Mouse (Mus musculus): ENCODE data around the gene Acta1. TPM values are rescaled to one million over a fixed set of nuclear protein-coding genes. Genes with fewer than 3 reads are reported as not detected.
A peak's percentile ranks its signal among the peaks of the same experiment; 100 is the strongest.

The Acta1 gene
- polyA plus RNA-seq (2017; shearing (Covaris generic)): under 1 TPM in 1 of 2 experiments, not detected in 1; 0.48 TPM

DNA sequence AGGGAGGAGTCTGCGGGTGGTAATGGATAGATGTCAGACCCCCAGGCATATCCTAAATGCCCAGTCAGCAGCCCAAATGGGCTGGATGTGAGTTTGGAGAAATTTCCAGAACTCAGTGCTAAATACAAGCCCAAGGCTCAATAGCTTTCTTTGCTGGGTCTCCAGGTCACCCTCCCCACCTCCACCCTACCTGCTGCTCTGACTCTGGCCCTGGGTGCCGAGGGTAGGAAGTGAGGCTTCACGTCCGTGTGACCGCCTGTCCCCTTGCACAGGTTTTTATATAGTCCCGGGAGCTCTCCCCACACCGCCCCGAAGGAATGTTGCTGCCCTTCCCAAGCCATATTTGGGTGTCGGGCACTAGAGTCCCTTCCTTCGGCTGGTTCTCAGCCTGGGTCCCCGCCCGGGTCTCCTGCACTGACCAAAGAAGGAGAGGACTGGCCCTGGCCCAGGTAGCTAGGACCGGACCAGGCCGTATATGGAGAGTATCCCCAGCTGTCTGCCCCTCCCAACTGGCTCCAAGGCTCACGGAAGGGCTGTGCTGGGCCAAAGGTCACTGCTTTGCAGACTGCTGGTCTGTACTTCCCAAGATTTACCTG is at the start of gene Acta1:
TSS of gene Acta1 (minus strand) at position 250 of the 596 bp plus-strand sequence.
- ATAC-seq: no peak

DNA sequence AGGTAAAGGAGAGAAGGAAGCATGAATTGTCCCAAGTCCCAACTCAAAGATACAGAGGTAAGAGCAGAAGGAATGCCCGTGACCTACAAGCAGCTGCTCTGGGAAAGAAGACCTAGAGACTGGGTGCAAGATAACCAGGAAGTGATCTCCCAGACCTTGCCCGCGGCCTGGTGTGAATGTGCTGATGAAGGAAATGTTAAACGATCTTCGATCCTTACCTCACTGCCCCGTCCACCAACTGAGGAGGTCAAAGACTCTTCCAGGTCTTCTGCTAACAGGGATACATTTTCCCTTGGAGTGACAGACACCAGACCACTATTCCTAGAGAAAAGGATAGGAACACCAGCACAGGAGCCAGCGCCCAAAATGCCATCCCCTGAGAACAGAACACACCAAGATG is 34.5 kb upstream of the Acta1 start:
- ATAC-seq: no peak

DNA sequence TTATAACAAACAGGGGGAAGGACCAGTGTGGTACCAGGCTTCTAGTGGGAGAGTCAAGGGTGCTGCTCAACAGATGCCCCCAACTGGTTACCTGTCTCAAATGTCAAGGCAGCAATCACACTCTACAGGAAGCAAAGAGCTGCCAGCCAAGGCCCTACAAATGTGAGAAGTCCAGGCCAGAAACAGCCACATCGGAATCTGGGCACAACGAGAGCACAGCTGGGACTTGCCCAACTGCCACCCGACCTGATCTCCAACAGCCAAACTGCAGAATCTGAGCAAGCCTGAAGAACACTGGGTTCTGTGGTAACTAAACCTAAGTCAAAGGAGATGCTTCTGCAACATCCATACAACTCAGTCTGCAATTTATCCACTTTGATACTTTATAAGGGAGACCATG is 31.1 kb upstream of the Acta1 start:
- ATAC-seq: no peak

DNA sequence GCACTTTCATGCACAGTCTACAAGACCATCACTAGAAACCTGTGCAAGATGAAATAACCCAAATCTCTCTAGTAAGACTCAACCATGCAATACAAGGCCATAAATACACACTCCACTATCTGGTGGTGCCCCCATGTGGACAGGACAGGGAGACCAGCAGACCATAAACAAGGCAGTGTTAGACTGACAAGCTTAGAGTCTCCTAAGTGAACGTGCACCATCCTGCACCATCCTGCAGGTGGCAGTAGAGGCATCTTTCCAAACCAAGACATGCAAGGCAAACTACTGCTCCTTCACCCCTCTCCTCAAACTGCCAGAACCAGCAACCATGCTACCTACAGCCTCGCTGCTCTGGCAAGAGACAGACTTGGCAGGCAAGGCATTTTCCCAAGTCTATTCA is 30.2 kb upstream of the Acta1 start:
- peak; percentile 93 for ATAC-seq

DNA sequence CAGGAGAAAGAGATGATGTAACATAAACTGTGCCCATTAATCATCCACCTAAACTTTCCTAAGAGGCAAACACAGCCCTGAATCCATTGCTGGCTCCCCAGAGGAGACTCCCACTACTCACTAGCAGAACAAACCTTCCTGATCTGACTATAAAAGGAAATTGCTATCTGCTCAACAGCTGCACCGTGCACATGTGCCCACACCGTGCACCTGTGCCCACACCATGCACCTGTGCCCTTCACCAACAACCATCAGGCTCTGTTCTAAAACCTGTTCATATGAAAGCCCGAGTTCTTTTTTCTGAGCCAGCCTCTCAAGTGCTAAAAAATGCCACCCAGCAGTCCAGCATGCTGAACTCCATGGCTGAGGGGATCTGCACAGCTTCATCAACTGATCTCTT is 20.1 kb upstream of the Acta1 start:
- ATAC-seq: no peak

DNA sequence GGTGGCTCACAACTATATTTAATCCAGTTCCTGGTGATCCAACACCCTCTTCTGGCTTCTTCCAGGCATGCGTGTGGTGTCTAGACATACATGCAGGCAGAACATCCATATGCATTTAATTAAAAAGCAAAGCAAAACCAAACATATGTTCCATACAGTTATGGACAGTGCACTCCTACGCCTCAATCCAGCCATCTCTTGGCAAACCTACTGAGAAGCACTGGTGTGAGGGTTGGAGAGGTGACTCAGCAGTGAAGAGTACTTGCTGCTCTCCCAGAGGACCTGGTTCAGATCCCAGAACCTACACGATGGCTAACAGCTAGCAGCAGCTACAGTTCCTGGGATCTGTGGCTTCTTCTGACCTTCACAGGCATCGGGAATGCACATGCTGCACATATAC is 17.7 kb upstream of the Acta1 start:
- ATAC-seq: no peak

DNA sequence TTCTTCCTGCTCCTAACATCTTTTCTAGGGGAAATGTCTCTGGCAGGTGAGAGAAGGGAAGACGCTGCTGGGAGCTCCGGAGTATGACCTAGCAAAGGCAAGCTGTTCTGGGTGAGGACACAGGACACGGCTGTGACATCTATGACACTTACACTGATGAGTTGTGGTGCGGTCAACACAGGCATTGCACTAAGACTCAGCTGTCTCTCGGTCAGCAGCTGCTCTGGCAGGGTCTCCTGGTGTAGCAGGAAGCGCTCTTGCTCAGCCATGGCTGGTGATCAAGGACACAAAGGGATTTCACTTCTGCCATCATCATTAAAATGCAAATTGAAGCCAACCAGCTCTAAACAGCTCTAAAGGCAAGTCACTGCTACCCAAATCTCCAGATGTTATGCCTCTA is 13.1 kb upstream of the Acta1 start:
- no peak for ATAC-seq

DNA sequence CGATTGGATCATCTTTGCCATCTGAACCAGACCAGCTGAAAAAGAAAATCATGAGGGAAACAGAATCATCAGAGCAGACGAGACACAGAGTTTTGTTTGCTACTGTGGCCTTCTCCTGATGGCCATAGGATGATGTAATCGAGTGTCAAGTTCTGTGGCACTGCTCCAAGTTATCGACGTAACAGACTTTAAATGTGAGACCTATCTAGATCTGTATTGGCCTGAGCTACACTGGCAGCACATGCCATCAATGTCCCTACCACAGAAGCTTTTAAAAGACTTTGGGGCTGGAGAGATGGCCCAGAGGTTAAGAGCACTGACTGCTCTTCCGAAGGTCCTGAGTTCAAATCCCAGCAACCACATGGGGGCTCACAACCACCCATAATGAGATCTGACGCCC is 8.1 kb upstream of the Acta1 start:
- ATAC-seq: no peak

DNA sequence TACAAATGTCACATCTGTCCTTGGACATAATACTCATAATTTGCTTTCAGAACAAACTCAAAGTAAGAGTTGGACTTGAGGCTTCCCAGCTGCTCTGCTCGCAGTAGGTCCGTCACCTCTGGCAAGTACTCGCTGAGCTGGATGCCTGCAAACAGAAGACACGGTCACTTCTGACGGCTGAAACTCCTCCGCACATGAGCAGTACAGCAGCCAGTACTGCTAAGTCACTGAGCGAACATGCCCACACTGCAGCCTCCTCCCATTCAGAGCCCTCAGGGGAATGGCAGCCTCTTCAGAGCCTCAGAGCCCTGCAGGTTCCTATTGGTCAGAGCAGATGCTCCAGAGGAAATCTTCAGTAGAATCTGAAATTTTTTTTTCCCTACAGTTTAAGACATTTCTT is 4.8 kb upstream of the Acta1 start:
- no peak for ATAC-seq

DNA sequence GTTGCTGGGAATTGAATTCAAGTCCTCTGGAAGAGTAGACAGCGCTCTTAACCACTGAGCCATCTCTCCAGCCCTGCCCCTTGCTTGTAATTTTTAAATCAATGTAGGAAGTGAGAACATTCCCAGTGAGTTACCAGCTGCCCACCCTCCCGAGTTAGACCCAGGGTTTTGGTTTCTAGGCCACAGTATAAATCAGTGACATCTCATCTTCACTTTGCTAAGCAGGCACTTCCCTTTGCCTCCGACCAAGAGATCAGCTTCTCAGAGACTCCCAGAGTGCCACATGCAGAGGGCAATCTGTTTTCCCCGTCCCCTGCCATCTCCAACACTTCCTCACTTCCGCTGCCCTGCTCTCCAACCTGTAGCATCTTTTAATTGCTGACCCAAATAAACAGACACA is 4.0 kb upstream of the Acta1 start:
- no peak for ATAC-seq

DNA sequence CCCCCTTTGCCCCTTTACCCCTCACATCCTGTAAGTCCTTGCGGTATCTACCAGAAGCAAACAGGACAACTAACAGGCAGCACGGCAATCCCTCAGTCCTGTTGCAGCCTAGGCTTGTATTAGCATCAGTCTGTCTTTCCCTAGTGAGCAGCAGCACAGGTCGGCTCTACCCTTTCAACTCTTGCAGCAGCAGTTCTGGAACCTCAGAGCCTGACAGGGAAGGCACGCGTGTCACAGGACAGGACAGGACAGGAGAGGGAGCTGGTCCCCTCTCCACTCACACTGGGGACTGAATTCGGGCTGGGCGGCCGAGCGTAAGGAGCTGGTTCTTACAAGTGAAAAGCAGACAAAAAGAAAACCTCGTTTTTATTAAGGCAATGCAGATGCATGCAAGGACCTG is 2.2 kb upstream of the Acta1 start:
- ATAC-seq: no peak

DNA sequence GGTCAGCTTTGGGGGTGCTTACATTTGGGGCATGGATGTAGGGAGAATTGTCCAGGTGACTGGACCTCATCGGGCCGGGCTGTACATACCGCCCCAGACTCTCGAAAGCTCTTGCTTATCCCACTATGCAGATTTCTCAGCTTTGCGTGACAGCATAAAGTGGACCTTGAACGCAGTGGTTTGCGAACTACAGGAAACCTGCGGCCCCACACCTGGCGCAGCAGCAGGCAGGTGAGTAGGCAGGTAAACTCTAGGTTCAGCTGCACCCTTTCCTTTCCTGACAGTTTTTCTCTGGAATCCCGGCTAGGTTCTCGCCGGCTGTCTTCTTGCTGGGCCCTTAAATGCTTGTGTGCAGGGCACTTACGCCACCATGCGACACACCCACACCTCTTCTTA is 1.8 kb upstream of the Acta1 start:
- no peak for ATAC-seq

DNA sequence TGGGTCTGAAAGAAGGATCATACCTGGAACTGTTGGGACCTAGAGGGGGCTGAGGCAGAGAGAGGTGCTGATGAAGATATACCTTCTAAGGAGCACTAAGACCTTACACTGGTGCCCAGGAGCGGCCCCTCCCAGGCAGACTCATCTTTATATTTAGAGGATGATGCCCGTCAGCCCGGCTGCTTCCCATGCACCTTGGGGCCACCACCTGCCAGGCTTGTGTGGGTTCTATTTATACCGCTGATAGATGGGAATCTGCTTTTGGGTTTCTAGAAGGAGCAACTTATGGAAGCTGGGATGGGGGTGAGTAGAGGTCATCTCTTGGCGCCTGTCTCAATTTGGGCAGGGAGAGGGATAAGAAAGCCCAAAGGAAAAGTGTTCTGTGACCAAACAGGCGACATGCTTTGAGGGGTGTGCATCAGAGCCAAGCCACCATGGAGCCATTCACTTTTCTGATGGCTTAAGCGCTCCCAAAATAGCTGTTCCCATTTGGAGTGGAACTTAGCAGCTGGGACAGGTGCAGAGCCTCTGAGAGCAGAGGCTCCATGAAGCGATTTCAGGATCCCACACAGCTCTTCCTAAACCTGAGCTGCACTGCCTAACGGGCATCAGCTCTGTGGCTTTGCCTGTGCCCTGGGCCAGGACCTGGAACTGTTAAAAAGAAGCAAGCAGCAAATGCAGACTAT is 1.3 kb upstream of the Acta1 start:
- ATAC-seq: no peak

DNA sequence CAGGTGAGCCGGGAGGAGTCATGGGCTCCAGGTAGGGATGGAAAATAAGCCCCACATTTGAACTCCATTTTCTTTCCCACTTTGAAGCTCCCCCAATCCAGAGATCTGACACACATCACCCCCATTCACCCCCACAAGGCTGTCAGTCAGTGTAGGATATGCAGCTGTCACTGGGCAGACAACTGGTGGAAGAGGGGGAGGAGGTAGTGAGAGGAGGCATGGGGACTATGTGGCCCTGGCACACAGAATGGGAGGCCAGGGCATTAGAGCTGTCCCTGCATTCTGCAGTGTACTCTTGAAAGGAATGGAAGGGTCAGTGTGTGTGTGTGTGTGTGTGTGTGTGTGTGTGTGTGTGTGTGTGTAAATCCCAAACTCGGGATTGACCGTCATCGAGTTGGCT is 679 bp upstream of the Acta1 start:
- ATAC-seq: no peak

DNA sequence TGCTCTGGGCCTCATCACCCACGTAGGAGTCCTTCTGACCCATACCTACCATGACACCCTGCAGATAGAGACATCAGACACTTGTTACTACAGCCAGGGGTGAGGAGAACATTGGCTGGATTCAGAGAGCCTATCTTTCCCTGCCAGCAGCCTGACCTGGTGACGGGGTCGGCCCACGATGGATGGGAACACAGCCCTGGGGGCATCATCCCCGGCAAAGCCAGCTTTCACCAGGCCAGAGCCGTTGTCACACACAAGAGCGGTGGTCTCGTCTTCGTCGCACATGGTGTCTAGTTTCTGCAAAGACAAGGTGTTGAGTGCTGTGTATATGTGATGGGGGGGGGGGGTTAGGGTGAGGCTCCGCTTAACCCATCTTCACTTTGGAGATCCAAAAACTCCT is 1.1 kb downstream of the Acta1 start:
- no peak for ATAC-seq

DNA sequence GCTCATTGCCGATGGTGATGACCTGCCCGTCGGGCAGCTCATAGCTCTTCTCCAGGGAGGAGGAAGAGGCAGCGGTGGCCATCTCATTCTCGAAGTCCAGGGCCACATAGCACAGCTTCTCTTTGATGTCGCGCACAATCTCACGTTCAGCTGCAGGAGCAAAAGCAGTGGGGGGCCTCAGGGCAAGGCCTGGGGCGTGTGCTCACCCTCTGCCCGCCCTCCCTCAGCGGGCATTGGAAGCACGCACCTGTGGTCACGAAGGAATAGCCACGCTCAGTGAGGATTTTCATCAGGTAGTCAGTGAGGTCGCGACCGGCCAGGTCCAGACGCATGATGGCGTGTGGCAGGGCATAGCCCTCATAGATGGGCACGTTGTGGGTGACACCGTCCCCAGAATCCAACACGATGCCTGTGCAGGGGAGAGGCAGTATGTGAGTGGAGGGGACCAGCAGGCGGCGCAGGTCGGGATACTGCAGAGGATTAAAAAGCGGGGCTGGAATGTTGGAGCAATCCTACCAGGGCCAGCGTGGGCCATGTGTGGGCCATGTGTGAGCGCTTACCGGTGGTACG is 1.9 kb downstream of the Acta1 start:
- ATAC-seq: no peak

DNA sequence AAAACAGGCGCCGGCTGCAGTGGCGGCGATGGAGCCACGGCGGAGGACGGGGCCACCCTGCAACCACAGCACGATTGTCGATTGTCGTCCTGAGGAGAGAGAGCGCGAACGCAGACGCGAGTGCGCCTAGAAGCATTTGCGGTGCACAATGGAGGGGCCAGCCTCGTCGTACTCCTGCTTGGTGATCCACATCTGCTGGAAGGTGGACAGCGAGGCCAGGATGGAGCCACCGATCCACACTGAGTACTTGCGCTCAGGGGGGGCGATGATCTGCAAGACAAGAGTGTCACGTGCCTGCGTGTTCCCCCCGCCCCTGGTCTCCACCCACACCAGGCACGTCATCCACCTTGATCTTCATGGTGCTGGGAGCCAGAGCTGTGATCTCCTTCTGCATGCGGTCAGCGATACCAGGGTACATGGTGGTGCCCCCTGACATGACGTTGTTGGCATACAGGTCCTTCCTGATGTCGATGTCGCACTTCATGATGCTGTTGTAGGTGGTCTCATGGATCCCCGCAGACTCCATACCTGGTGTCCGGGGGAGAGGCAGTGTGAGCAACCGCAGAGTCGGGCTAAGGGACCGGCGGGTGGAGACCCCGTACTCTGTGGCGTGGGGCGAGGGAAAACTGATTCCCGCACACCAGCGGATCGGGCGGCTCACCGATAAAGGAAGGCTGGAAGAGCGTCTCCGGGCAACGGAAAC is 2.5 kb downstream of the Acta1 start:
- ATAC-seq: no peak

DNA sequence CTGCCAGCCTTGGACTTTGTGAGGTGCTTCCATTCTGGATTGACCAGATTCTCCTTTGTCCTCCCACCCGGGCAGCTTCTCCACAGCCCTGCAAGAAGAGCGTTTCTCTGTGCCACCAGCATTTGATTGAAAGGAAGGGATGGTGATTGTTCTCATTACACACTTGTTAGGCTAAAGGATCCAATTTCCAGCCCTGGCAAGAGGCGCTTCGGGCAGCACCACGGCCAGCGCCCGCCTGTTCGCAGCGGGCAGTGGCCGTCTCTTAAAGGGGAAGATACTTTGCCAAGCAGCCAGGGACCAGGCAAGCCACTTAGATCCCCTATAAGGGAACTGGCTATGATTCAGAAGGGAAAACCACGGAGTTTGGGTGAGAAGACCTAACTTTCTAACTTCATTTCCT is 3.3 kb downstream of the Acta1 start:
- ATAC-seq: no peak

DNA sequence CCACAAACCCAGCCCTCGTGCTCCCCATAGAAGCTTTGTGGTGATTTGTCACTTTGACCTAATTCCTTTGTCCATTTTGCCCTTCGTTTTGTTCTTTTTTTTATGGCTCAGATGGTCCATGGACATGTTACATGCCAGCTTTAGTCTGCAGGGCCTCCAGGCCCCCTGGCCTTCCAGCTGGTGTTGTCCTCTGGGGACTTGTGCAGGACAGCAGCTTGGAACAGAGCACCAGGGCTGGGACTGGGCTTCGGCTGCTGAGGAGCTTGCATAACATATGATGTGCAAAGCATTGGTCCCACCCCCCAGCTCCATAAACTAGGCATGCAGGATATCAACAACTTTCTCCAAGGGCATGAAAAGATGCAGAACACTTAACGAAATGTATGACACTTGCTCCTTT is 4.8 kb downstream of the Acta1 start:
- ATAC-seq: no peak

DNA sequence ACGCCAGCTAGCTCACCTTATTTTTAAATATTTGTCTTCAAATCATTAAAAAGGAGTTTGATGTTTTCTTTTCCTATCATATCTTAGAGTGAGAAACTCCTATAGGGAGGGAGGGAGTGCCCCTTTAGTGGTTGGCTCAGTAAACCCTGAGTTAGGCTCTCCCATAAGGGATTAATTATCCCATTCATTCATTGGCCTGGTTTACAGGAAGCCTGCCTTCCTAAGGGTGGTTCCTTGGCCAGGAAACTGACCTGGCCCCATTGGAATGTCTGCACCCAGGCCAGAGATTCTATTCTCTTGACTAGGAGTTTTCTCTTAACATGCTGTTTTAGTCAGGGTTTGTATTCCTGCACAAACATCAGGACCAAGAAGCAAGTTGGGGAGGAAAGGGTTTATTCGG is 6.6 kb downstream of the Acta1 start:
- ATAC-seq: no peak

DNA sequence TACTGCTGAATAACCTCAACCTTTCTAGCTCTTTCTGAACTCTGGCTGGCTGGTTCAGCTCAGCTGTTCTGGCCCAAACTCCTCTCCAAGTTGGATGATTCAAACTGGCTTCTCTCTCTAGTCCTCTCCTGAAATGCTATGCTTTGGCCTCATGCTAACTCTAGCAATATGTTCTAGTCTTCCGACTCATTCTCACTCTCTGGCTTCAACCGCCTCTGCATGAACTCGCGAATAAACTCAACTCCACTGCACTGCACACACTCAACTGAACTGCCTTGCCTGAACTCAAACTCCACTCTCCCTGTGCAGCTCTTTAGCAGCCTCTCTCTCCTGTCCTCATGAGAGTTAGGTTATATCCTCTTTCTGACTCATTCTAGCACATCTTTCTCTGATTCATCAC is 7.4 kb downstream of the Acta1 start:
- ATAC-seq: no peak

DNA sequence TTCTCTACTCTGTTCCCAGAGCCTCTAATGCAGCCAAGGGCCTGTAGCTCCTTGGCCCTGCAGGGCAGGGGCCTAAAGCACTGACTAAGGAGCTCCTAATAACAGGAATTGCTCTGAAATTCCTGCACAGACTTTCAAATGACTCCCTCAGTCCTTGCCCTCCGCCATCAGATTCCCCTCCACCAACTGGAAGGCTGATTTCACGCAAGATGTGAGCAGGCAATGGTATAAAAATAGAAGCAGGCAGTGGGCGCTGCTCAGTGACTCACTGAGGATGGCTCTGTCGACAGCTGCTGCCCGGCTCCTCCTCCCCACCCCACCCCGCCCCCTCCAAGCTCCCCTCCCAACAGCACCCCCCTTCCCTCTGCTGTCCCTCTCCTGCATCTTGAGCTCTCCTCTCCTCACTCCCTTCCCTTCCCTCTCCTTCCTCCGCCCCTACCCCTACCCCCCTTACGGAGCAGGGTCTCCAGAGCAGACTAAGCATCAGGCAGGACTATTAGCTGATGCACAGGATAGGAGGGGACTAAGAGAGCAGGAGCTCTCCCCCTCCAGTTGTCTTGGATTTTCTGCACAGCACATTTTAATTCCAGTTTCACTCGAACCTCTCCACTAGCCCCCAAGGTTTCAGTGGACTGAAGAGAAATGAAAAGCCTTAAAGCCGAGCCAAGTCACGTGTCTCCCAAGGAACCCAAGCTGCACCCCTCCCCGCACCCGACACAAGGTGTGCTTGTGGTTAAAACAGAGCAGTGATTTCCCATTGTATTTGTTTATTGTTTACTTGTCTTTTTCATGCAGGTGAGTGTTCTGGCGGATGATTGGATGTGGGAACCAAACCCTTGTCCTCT is 9.6 kb downstream of the Acta1 start:
- ATAC-seq: no peak

DNA sequence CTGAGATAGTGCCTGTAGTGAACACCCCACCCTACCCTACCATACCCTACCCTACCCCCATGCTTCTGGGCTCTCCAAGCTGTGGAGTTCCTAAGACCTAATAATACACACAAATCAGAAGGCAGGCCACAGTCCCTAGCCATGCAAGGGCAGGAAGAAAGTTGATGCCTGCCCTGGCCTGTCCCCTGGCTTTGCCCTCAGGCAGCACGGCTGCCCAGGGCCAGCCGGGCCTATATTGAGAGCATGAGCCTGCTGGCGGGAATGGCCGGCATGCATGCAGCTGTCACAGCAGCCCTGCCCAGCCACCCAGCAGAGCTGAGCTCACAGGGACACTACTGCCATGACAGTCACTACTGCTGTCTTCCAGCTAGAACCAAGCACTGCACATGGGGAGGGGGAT is 11.5 kb downstream of the Acta1 start:
- ATAC-seq: no peak
